Mouse (Mus musculus): ENCODE data around the gene F5.

F5 gene

GRCm38 (mm10) chr1:164119892-164120776 is 31.5 kb upstream of the F5 start:
- TF ChIP-seq POU5F1 (IDR thresholded peaks at IDR 0.05; ENCODE audit: borderline replicate concordance, low read length) (no peak), NANOG (IDR thresholded peaks at IDR 0.05; ENCODE audit: borderline replicate concordance, low read length) (no peak), CTCF (conservative IDR thresholded peaks at IDR 0.05; ENCODE audit: low read length) (no peak)

GRCm38 (mm10) chr1:164120777-164121158 is 30.9 kb upstream of the F5 start:
- no peaks in the 10 kb centered on the region for H3K9me3 ChIP-seq (ENCODE audit: low read length)
- H3K36me3 ChIP-seq (ENCODE audit: insufficient read depth, low read length) = no peaks in the 10 kb centered on the region
- no peaks in the 10 kb centered on the region for H3K27me3 ChIP-seq (ENCODE audit: insufficient read depth, low read length)
- no peak for TF ChIP-seq POU5F1 (IDR thresholded peaks at IDR 0.05; ENCODE audit: borderline replicate concordance, low read length)
- no peak for TF ChIP-seq NANOG (IDR thresholded peaks at IDR 0.05; ENCODE audit: borderline replicate concordance, low read length)
- TF ChIP-seq CTCF (conservative IDR thresholded peaks at IDR 0.05; ENCODE audit: low read length) = no peak
- H3K4me3 ChIP-seq (replicated peaks; ENCODE audit: low read length) = no peak overlapping the region
- no peaks in the 10 kb centered on the region for H3K4me1 ChIP-seq (replicated peaks; ENCODE audit: low read depth, low read length)

More at GRCm38 (mm10) chr1:164119892-164120776, 31.5 kb upstream of the F5 start:
- Histone ChIP-seq H3K4me1 (replicated peaks; ENCODE audit: low read depth, low read length) (no peaks in the 10 kb centered on the region), H3K36me3 (ENCODE audit: insufficient read depth, low read length) (no peaks in the 10 kb centered on the region), H3K9me3 (ENCODE audit: low read length) (no peaks in the 10 kb centered on the region), H3K27me3 (ENCODE audit: insufficient read depth, low read length) (no peaks in the 10 kb centered on the region), H3K4me3 (replicated peaks; ENCODE audit: low read length) (no peak overlapping the region)

DNA sequence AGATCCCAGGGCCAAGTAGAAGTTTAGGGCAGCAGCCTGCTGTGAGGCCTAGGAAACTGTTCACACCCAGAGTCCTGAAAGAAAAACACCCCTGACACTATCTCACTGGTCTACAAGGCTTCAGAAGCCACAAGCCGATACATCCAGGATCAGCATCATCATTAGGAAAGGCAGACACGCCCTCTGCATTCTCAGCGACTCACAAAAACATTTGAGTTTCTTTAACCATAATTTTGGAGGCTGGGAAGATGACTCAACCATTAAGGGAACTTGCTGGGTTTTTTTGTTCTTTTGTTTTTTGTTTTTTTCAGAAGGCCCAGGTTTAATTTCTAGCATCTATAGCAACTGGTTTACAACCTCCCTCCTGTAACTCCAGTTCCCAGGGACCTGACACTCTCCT is 27.8 kb upstream of the F5 start:
- Histone ChIP-seq H3K9me3 (ENCODE audit: low read length) (0 out of 2 replicates have a peak, but pooled peaks cover 5% of the 10 kb centered on the region), H3K4me1 (replicated peaks; ENCODE audit: low read depth, low read length) (no peaks in the 10 kb centered on the region), H3K4me3 (replicated peaks; ENCODE audit: low read length) (no peak overlapping the region), H3K36me3 (ENCODE audit: insufficient read depth, low read length) (no peaks in the 10 kb centered on the region), H3K27me3 (ENCODE audit: insufficient read depth, low read length) (no peaks in the 10 kb centered on the region)
- TF ChIP-seq CTCF (conservative IDR thresholded peaks at IDR 0.05; ENCODE audit: low read length) = no peak
- no peak for TF ChIP-seq POU5F1 (IDR thresholded peaks at IDR 0.05; ENCODE audit: borderline replicate concordance, low read length)
- TF ChIP-seq NANOG (IDR thresholded peaks at IDR 0.05; ENCODE audit: borderline replicate concordance, low read length) = no peak

DNA sequence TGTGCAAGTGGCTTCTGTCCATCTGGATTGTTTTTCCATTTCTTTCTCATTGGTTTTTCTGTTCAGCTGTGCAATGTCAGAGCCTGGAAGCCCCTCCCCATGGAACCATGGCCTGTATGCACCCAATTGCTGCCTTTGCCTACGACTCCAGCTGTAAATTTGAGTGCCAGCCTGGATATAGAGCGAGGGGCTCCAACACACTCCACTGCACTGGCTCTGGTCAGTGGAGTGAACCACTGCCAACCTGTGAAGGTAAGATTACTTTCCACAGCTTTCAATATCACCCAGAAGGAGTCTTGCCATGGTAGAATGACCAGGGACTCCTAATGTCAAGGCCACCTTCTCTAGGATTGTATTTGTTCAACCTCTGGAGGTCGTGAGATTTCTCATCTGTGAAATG is 21.6 kb upstream of the F5 start:
- Histone ChIP-seq H3K4me3 (replicated peaks; ENCODE audit: low read length) (no peak overlapping the region), H3K27me3 (ENCODE audit: insufficient read depth, low read length) (no peaks in the 10 kb centered on the region), H3K4me1 (replicated peaks; ENCODE audit: low read depth, low read length) (no peaks in the 10 kb centered on the region), H3K9me3 (ENCODE audit: low read length) (0 out of 2 replicates have a peak, but pooled peaks cover 5% of the 10 kb centered on the region), H3K36me3 (ENCODE audit: insufficient read depth, low read length) (no peaks in the 10 kb centered on the region)
- TF ChIP-seq NANOG (IDR thresholded peaks at IDR 0.05; ENCODE audit: borderline replicate concordance, low read length) = no peak
- TF ChIP-seq CTCF (conservative IDR thresholded peaks at IDR 0.05; ENCODE audit: low read length) = no peak
- no peak for TF ChIP-seq POU5F1 (IDR thresholded peaks at IDR 0.05; ENCODE audit: borderline replicate concordance, low read length)

DNA sequence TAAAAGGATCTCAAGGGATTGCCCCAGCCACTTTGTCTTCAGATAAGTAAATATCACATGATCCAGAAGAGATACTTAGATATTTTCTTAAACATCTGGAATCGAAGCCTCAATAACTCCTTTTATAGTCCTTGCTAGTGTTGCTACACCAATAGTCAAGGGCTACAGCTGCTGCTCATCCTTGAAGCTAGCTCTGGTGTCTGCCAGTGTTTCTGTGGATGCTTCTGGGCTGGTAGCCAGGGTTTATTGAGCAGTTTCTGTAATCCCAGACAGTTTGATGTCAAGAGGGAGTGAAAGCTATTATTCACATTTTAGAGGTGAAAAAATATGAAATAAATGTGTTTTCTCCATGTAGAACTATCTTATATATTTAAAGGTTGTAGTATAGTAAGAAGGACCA is 19.0 kb upstream of the F5 start:
- Histone ChIP-seq H3K4me1 (replicated peaks; ENCODE audit: low read depth, low read length) (no peaks in the 10 kb centered on the region), H3K27me3 (ENCODE audit: insufficient read depth, low read length) (no peaks in the 10 kb centered on the region), H3K9me3 (ENCODE audit: low read length) (0 out of 2 replicates have a peak, but pooled peaks cover 5% of the 10 kb centered on the region), H3K36me3 (ENCODE audit: insufficient read depth, low read length) (no peaks in the 10 kb centered on the region), H3K4me3 (replicated peaks; ENCODE audit: low read length) (no peak overlapping the region)
- TF ChIP-seq POU5F1 (IDR thresholded peaks at IDR 0.05; ENCODE audit: borderline replicate concordance, low read length) (no peak), NANOG (IDR thresholded peaks at IDR 0.05; ENCODE audit: borderline replicate concordance, low read length) (no peak), CTCF (conservative IDR thresholded peaks at IDR 0.05; ENCODE audit: low read length) (no peak)

DNA sequence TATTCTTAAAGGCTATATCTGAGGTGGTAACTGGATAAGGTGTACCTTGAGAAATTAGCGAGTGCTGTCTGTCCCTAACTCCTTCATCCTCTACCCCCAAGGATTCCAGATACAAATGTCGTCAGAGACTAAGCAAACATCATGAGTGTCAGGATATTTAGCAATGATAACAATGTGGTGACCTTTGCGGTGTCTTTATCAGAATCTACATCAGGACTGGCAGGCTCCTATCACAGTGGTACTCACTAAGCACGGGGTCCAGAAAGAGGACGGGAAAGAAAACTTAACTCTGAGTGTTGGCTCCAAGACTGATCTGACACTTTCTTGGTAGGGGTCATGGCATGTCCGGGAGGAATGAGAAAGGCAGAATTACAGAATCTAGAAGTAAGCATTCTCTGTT is 17.5 kb upstream of the F5 start:
- no peak overlapping the region for H3K4me3 ChIP-seq (replicated peaks; ENCODE audit: low read length)
- TF ChIP-seq POU5F1 (IDR thresholded peaks at IDR 0.05; ENCODE audit: borderline replicate concordance, low read length) = no peak
- TF ChIP-seq CTCF (conservative IDR thresholded peaks at IDR 0.05; ENCODE audit: low read length) = no peak
- no peak for TF ChIP-seq NANOG (IDR thresholded peaks at IDR 0.05; ENCODE audit: borderline replicate concordance, low read length)
- no peaks in the 10 kb centered on the region for H3K27me3 ChIP-seq (ENCODE audit: insufficient read depth, low read length)
- H3K4me1 ChIP-seq (replicated peaks; ENCODE audit: low read depth, low read length) = no peaks in the 10 kb centered on the region
- no peaks in the 10 kb centered on the region for H3K36me3 ChIP-seq (ENCODE audit: insufficient read depth, low read length)
- no peaks in the 10 kb centered on the region for H3K9me3 ChIP-seq (ENCODE audit: low read length)

- Histone ChIP-seq H3K36me3 (ENCODE audit: insufficient read depth, low read length) (no peaks in the 10 kb centered on the region), H3K9me3 (ENCODE audit: low read length) (no peaks in the 10 kb centered on the region), H3K4me1 (replicated peaks; ENCODE audit: low read depth, low read length) (no peaks in the 10 kb centered on the region), H3K27me3 (ENCODE audit: insufficient read depth, low read length) (no peaks in the 10 kb centered on the region), H3K4me3 (replicated peaks; ENCODE audit: low read length) (no peak overlapping the region)
- TF ChIP-seq CTCF (conservative IDR thresholded peaks at IDR 0.05; ENCODE audit: low read length) (no peak), NANOG (IDR thresholded peaks at IDR 0.05; ENCODE audit: borderline replicate concordance, low read length) (no peak), POU5F1 (IDR thresholded peaks at IDR 0.05; ENCODE audit: borderline replicate concordance, low read length) (no peak)
These were observed 16.3 kb upstream of the F5 start for GRCm38 (mm10) chr1:164135360-164135759.

- Histone ChIP-seq H3K36me3 (ENCODE audit: insufficient read depth, low read length) (no peaks in the 10 kb centered on the region), H3K4me1 (replicated peaks; ENCODE audit: low read depth, low read length) (no peaks in the 10 kb centered on the region), H3K9me3 (ENCODE audit: low read length) (no peaks in the 10 kb centered on the region), H3K4me3 (replicated peaks; ENCODE audit: low read length) (no peak overlapping the region), H3K27me3 (ENCODE audit: insufficient read depth, low read length) (no peaks in the 10 kb centered on the region)
- TF ChIP-seq NANOG (IDR thresholded peaks at IDR 0.05; ENCODE audit: borderline replicate concordance, low read length) (no peak), CTCF (conservative IDR thresholded peaks at IDR 0.05; ENCODE audit: low read length) (no peak), POU5F1 (IDR thresholded peaks at IDR 0.05; ENCODE audit: borderline replicate concordance, low read length) (no peak)
These were observed 15.7 kb upstream of the F5 start for GRCm38 (mm10) chr1:164135960-164136359.

All from E14TG2a.4 (cell line).